Mouse (Mus musculus) liver, embryonic 11.5 days (tissue): ENCODE results near the gene Fmnl2. TPM values are rescaled to one million over a fixed set of nuclear protein-coding genes. Genes with fewer than 3 reads are reported as not detected.
A peak's percentile ranks its signal among the peaks of the same experiment; 100 is the strongest.

ENCODE experiments used
- ATAC-seq: fragments of 200-750 bp; cut with Nextera tagmentation; replicated peaks from 2 replicates; pipeline ENCODE4 v1.8.0; 2017; ENCODE audit warnings: moderate number of reproducible peaks, mild to moderate bottlenecking, moderate TSS enrichment, moderate library complexity; ENCODE audit not compliant: low FRiP score
- DNase-seq: peaks from one replicate; pipeline ENCODE4 v3.0.0-alpha.2; 2017; ENCODE audit warnings: low spot score
- H3K27ac ChIP-seq: fragments of 300-500 bp; sonication (generic); 2 replicates; pipeline ENCODE4 v1.5.1; 2014; ENCODE audit warnings: mild to moderate bottlenecking, low read depth, low read length, control low read depth
- H3K27me3 ChIP-seq: fragments of 300-500 bp; sonication (generic); replicated peaks from 2 replicates; pipeline ENCODE4 v1.6.1; 2014; ENCODE audit warnings: low read length, mixed read lengths; ENCODE audit not compliant: control insufficient read depth, insufficient read depth
- H3K36me3 ChIP-seq: fragments of 300-500 bp; sonication (generic); 2 replicates; pipeline ENCODE4 v1.6.1; 2014; ENCODE audit warnings: mild to moderate bottlenecking, low read length, moderate library complexity, mixed read lengths; ENCODE audit not compliant: control insufficient read depth, insufficient read depth
- H3K4me1 ChIP-seq: fragments of 300-500 bp; sonication (generic); replicated peaks from 2 replicates; pipeline ENCODE4 v1.6.1; 2014; ENCODE audit warnings: low read length, mixed read lengths; ENCODE audit not compliant: control insufficient read depth, insufficient read depth
- H3K4me2 ChIP-seq: fragments of 300-500 bp; sonication (generic); 2 replicates; pipeline ENCODE4 v1.6.1; 2014; ENCODE audit warnings: mild to moderate bottlenecking, control low read depth, moderate library complexity
- H3K4me3 ChIP-seq: fragments of 300-500 bp; sonication (generic); 2 replicates; pipeline ENCODE4 v1.5.1; 2014; ENCODE audit warnings: low read depth, low read length, control low read depth
- H3K9ac ChIP-seq: fragments of 300-500 bp; sonication (generic); 2 replicates; pipeline ENCODE4 v1.6.1; 2014; ENCODE audit warnings: low read depth, low read length, control low read depth
- H3K9me3 ChIP-seq: fragments of 300-500 bp; sonication (generic); 2 replicates; pipeline ENCODE4 v1.6.1; 2016; ENCODE audit warnings: low read length, inconsistent platforms, mixed read lengths; ENCODE audit not compliant: control insufficient read depth
- WGBS: fragments of 180-500 bp; shearing (Covaris S2); extraction: QIAGEN DNeasy Blood & Tissue Kit; methylation state at CpG from one replicate; pipeline ENCODE4 v1.1.7; 2014; 5-methylcytosine and 5-hydroxymethylcytosine counted together
- polyA plus RNA-seq: library from polyadenylated mRNA; unstranded; fragments of >200 nt; fragmentation: Nextera tagmentation; extraction: Ambion mirVana; gene quantifications from 2 replicates; pipeline ENCODE4 v1.2.1, GENCODE M21; 2014

Fmnl2 gene
- polyA plus RNA-seq, 1 experiment from 2014 or later = 1.5 TPM

GRCm38 (mm10) chr2:52959291-52959621 lies 101.6 kb downstream of the Fmnl2 start:
- Histone ChIP-seq H3K9me3 (no peaks in the 10 kb centered on the region), H3K27me3 (no peaks in the 10 kb centered on the region), H3K4me1 (peaks cover 7% of the 10 kb centered on the region; the same call in 1 of the 2 replicates), H3K4me2 (peak overlapping the region; percentile 36), H3K36me3 (no peaks in the 10 kb centered on the region), H3K27ac (no peak overlapping the region), H3K4me3 (no peak overlapping the region), H3K9ac (no peak overlapping the region)
- ATAC-seq (no peak), DNase-seq (no peak)

- WGBS = 37% methylated on average over 3 of the region's 3 CpGs
- H3K4me1 ChIP-seq = peaks cover 7% of the 10 kb centered on the region; the same call in 1 of the 2 replicates
Measured at GRCm38 (mm10) chr2:52959982-52960381, 102.3 kb downstream of the Fmnl2 start.

DNA sequence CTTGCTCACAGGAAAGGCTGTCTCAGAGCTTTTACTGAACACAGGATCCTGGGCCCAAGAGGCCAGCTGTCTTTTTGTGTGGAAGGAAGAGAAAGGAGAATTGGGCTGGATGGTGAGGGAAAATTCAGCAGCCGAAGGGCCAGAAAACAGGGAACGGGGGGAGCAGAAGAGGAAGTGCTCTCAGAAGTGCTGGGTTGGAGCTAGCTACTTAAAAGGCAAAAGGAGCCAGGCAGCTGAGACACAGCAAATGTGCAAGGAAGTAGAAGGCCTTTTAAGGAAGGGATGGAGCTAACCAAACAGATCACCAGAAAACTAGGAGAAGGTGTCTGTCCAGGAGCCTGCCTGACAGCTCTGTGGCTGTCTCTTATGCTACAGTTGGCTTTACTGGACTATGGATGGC lies 103.0 kb downstream of the Fmnl2 start:
- ATAC-seq (no peak), DNase-seq (no peak)
- Histone ChIP-seq H3K36me3 (no peaks in the 10 kb centered on the region), H3K9me3 (no peaks in the 10 kb centered on the region), H3K4me3 (no peak overlapping the region), H3K4me2 (no peak overlapping the region), H3K9ac (no peak overlapping the region), H3K4me1 (peaks cover 7% of the 10 kb centered on the region; the same call in 1 of the 2 replicates), H3K27me3 (no peaks in the 10 kb centered on the region), H3K27ac (no peak overlapping the region)
- 53% methylated on average over 2 of the region's 2 CpGs for WGBS

More at GRCm38 (mm10) chr2:52959982-52960381, 102.3 kb downstream of the Fmnl2 start:
- Histone ChIP-seq H3K4me3 (no peak overlapping the region), H3K27ac (no peak overlapping the region), H3K36me3 (no peaks in the 10 kb centered on the region), H3K4me2 (no peak overlapping the region), H3K9ac (no peak overlapping the region), H3K27me3 (no peaks in the 10 kb centered on the region), H3K9me3 (no peaks in the 10 kb centered on the region)
- ATAC-seq = no peak
- no peak for DNase-seq

GRCm38 (mm10) chr2:52963439-52963838 lies 105.8 kb downstream of the Fmnl2 start:
- Histone ChIP-seq H3K9me3 (no peaks in the 10 kb centered on the region), H3K27ac (no peak overlapping the region), H3K4me3 (no peak overlapping the region), H3K4me2 (no peak overlapping the region), H3K9ac (no peak overlapping the region), H3K27me3 (no peaks in the 10 kb centered on the region), H3K36me3 (no peaks in the 10 kb centered on the region), H3K4me1 (peaks cover 1% of the 10 kb centered on the region; the same call in 1 of the 2 replicates)
- ATAC-seq (no peak), DNase-seq (no peak)
- WGBS = 89% methylated on average over 1 of the region's 1 CpGs

GRCm38 (mm10) chr2:52964386-52964928 lies 106.8 kb downstream of the Fmnl2 start:
- Histone ChIP-seq H3K4me3 (no peak overlapping the region), H3K27ac (no peak overlapping the region), H3K9me3 (no peaks in the 10 kb centered on the region), H3K27me3 (no peaks in the 10 kb centered on the region), H3K4me1 (no peaks in the 10 kb centered on the region; the same call in 1 of the 2 replicates), H3K9ac (no peak overlapping the region), H3K4me2 (no peak overlapping the region), H3K36me3 (no peaks in the 10 kb centered on the region)
- 71% methylated on average over 7 of the region's 7 CpGs for WGBS
- ATAC-seq (no peak), DNase-seq (no peak)

DNA sequence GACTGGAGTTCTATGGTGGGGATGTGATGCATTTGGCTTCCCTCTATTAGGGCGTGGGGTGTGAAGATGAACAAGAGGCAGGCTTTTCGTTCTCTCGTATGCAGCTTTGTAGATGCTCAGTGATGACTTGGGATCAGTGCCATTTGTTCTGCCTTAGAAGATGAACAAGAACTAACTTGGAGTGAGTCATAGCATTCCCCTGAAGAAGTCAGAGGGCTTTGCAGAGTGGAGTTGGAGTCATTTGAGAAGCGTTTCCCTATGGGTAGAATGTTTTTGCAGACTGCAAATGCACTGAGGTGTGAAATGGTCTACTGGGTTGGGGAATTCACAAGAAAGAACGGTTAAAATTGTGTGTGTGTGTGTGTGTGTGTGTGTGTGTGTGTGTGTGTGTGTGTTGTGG lies 108.6 kb downstream of the Fmnl2 start:
- Histone ChIP-seq H3K27me3 (no peaks in the 10 kb centered on the region), H3K4me3 (no peak overlapping the region), H3K9ac (no peak overlapping the region), H3K4me1 (no peaks in the 10 kb centered on the region; the same call in 1 of the 2 replicates), H3K9me3 (no peaks in the 10 kb centered on the region), H3K4me2 (no peak overlapping the region), H3K27ac (no peak overlapping the region), H3K36me3 (no peaks in the 10 kb centered on the region)
- ATAC-seq (no peak), DNase-seq (no peak)
- WGBS = 76% methylated on average over 5 of the region's 5 CpGs

- H3K9me3 ChIP-seq = no peaks in the 10 kb centered on the region
Measured at GRCm38 (mm10) chr2:52966820-52967460, 109.3 kb downstream of the Fmnl2 start.

DNA sequence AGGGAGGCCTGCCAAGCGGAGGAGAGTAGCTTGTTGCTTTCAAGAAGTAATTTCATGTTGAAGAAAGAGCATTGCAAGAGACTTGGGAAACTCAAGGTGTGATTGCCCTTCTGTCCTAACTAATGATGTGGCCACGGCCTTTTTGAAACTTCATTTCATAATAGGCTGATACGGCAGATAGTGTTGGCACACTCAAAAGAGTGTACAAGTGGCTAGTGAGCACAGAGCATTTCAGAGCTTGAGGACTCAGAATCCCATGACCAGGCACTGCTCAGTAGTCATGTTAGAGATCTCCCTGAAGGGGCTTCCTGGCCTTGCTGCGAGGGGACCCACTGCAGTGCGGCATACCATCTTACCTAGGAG lies 109.8 kb downstream of the Fmnl2 start:
- DNase-seq = no peak
- no peak for ATAC-seq

More at GRCm38 (mm10) chr2:52966820-52967460, 109.3 kb downstream of the Fmnl2 start:
- 88% methylated on average over 12 of the region's 12 CpGs for WGBS
- Histone ChIP-seq H3K27me3 (no peaks in the 10 kb centered on the region), H3K4me1 (no peaks in the 10 kb centered on the region), H3K9ac (no peak overlapping the region), H3K4me3 (no peak overlapping the region), H3K27ac (no peak overlapping the region), H3K36me3 (no peaks in the 10 kb centered on the region), H3K4me2 (no peak overlapping the region)
- ATAC-seq = no peak
- no peak for DNase-seq

DNA sequence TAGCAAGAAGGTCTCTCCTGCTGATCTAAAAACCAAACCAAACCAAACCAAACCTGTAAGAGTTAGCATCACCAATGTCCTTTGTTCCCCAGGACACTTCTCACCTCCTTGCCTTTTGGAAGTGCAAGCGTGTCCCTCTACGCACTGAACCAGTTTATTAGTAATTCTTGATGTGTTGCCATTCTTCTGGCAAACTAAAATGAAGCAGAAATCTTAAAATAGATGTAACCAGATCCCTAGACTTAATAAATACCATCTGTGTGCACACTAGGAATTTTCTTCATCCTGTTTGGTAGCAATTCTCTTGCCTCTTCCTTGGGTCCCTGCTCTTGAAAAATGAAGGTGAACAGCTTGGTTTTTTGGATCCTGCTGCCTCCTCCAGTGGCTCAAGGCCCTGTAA lies 111.2 kb downstream of the Fmnl2 start:
- no peaks in the 10 kb centered on the region for H3K36me3 ChIP-seq
- H3K4me1 ChIP-seq = no peaks in the 10 kb centered on the region
- H3K27me3 ChIP-seq = no peaks in the 10 kb centered on the region
- no peak overlapping the region for H3K9ac ChIP-seq
- no peaks in the 10 kb centered on the region for H3K9me3 ChIP-seq
- 81% methylated on average over 2 of the region's 2 CpGs for WGBS
- H3K4me2 ChIP-seq = no peak overlapping the region
- ATAC-seq (no peak), DNase-seq (no peak)
- H3K4me3 ChIP-seq = no peak overlapping the region
- no peak overlapping the region for H3K27ac ChIP-seq

More for the DNA sequence above, 109.8 kb downstream of the Fmnl2 start:
- H3K27ac ChIP-seq = no peak overlapping the region
- H3K4me1 ChIP-seq = no peaks in the 10 kb centered on the region
- H3K9me3 ChIP-seq = no peaks in the 10 kb centered on the region
- 85% methylated on average over 5 of the region's 5 CpGs for WGBS
- no peak overlapping the region for H3K9ac ChIP-seq
- H3K4me3 ChIP-seq = no peak overlapping the region
- no peak overlapping the region for H3K4me2 ChIP-seq
- H3K27me3 ChIP-seq = no peaks in the 10 kb centered on the region
- no peaks in the 10 kb centered on the region for H3K36me3 ChIP-seq
